Mouse (Mus musculus) hematopoietic multipotent progenitor cell, adult 10-12 weeks (in vitro differentiated cells): ENCODE results near the gene Serpine1. TPM values are rescaled to one million over a fixed set of nuclear protein-coding genes. Genes with fewer than 3 reads are reported as not detected.

Experiments used
- polyA plus RNA-seq: library from polyadenylated mRNA; stranded (reverse); fragments of >175 nt; gene quantifications from 2 replicates; pipeline ENCODE4 v1.2.3, GENCODE M21; 2012; ENCODE audit warnings: low replicate concordance

The Serpine1 gene
- not detected in 2 replicates for polyA plus RNA-seq

GRCm38 (mm10) chr5:137072079-137072960 lies at the start of gene Serpine1:
Gene Serpine1 (minus strand): TSS chr5:137072268.

GRCm38 (mm10) chr5:137115866-137116847 lies 44.1 kb upstream of the Serpine1 start, which contains the start of gene Trim56:
Gene Trim56 (minus strand): TSS chr5:137116209.

GRCm38 (mm10) chr5:137045402-137046323 lies 26.4 kb downstream of the Serpine1 start, which contains the start of gene Ap1s1:
Gene Ap1s1 (minus strand): TSS chr5:137046135.

GRCm38 (mm10) chr5:137026092-137026491 lies 46.0 kb downstream of the Serpine1 start, which contains the start of gene Vgf:
Gene Vgf (plus strand): TSS chr5:137026392.

Other genes with a start within 250 kb of the Serpine1 start
- gene Col26a1, start 189.1 kb downstream of the Serpine1 start, polyA plus RNA-seq: 0.04 TPM in 1 of 2 replicates, not detected in the other
- gene Ift22, start 164.1 kb downstream of the Serpine1 start, polyA plus RNA-seq: 1.7 and 10.7 TPM in 2 replicates
- gene Fis1, start 119.0 kb downstream of the Serpine1 start, polyA plus RNA-seq: 756 and 1,463 TPM in 2 replicates
- gene Cldn15, start 105.7 kb downstream of the Serpine1 start, polyA plus RNA-seq: 0.33 and 0.47 TPM in 2 replicates
- gene Plod3, start 85.2 kb downstream of the Serpine1 start, polyA plus RNA-seq: 45.6 and 123 TPM in 2 replicates
- 92.1 and 134 TPM in 2 replicates for gene Znhit1, start 84.2 kb downstream of the Serpine1 start, polyA plus RNA-seq
- not detected in 2 replicates for gene Vgf, start 45.9 kb downstream of the Serpine1 start, polyA plus RNA-seq
- gene Ap1s1, start 26.1 kb downstream of the Serpine1 start, polyA plus RNA-seq: 43.9 and 74.6 TPM in 2 replicates
- 24.2 and 63.5 TPM in 2 replicates for gene Trim56, start 43.9 kb upstream of the Serpine1 start, polyA plus RNA-seq
- gene Muc3, start 77.1 kb upstream of the Serpine1 start, polyA plus RNA-seq: not detected in 2 replicates
- gene Muc3a, start 140.1 kb upstream of the Serpine1 start, polyA plus RNA-seq: 0.75 and 1.0 TPM in 2 replicates
- gene Ache, start 215.3 kb upstream of the Serpine1 start, polyA plus RNA-seq: 3.0 and 24.8 TPM in 2 replicates
- gene Ufsp1, start 222.4 kb upstream of the Serpine1 start, polyA plus RNA-seq: 3.3 and 10.5 TPM in 2 replicates
- 292 and 329 TPM in 2 replicates for gene Srrt, start 235.4 kb upstream of the Serpine1 start, polyA plus RNA-seq
- gene Trip6, start 242.1 kb upstream of the Serpine1 start, polyA plus RNA-seq: 8.5 and 16.7 TPM in 2 replicates